ENCODE assay signal across 20 mouse cellular contexts in genomic region chr12:81907741-81908357, GRCm38 (mm10). TPM values are rescaled to one million over a fixed set of nuclear protein-coding genes. Genes with fewer than 3 reads are reported as not detected.
DNase-seq lines count a peak whose midpoint lies in the region; ATAC-seq and TF ChIP-seq lines count a peak whose summit lies in the region.
"Had no signal": no experiment of that assay in that cellular context is flagged by ENCODE, and none has a peak within 500 bp of the region (broad histone marks: within the 10 kb centered on the region; RNA-seq: fewer than 3 reads in every experiment).

No protein-coding gene starts in this region.

- no peak overlapping the region for H3K4me2 ChIP-seq in lung, postnatal 0 days (replicated peaks; ENCODE audit: low read depth, low read length)
- no peak overlapping the region for H3K4me2 ChIP-seq in intestine, embryonic 16.5 days (ENCODE audit: low read depth, low read length)
- H3K4me2 ChIP-seq in kidney, embryonic 14.5 days (replicated peaks; ENCODE audit: low read depth, low read length) = no peak overlapping the region
- H3K4me2 ChIP-seq: embryonic facial prominence, embryonic 12.5 days; forebrain, embryonic 13.5 days; forebrain, embryonic 15.5 days had no signal

- no peak overlapping the region for H3K9ac ChIP-seq in lung, postnatal 0 days (replicated peaks; ENCODE audit: low read depth)
- H3K9ac ChIP-seq in intestine, embryonic 16.5 days (ENCODE audit: low read depth, low read length) = no peak overlapping the region
- H3K9ac ChIP-seq in kidney, embryonic 14.5 days (ENCODE audit: low read depth, low read length) = no peak overlapping the region
- H3K9ac ChIP-seq: embryonic facial prominence, embryonic 12.5 days; forebrain, embryonic 13.5 days; forebrain, embryonic 15.5 days had no signal

- no peak for TF ChIP-seq EP300 in lung, postnatal 0 days (IDR thresholded peaks at IDR 0.05)

- no peaks in the 10 kb centered on the region for H3K4me1 ChIP-seq in lung, postnatal 0 days (ENCODE audit: insufficient read depth, low read depth, low read length)
- peaks cover 4% of the 10 kb centered on the region; the same call in 1 of the 2 replicates for H3K4me1 ChIP-seq in intestine, embryonic 16.5 days (ENCODE audit: control insufficient read depth, insufficient read depth, low read length)
- no peaks in the 10 kb centered on the region for H3K4me1 ChIP-seq in kidney, embryonic 14.5 days (ENCODE audit: control insufficient read depth, insufficient read depth, low read length)
- H3K4me1 ChIP-seq: forebrain, embryonic 13.5 days had no signal

- ATAC-seq in lung, postnatal 0 days = no peak
- ATAC-seq in granulocyte monocyte progenitor cell, adult 5-6 weeks (replicated peaks; ENCODE audit: poor library complexity, severe bottlenecking) = peak; percentile 26; the same call in 1 of the 2 replicates
- ATAC-seq in intestine, embryonic 16.5 days = peak; percentile 69
- peak; percentile 28; the same call in 1 of the 2 replicates for ATAC-seq in megakaryocyte, adult 5-6 weeks (ENCODE audit: poor library complexity, severe bottlenecking)
- no peak for ATAC-seq in kidney, embryonic 14.5 days (ENCODE audit: low FRiP score, low TSS enrichment)
- ATAC-seq in megakaryocyte-erythroid progenitor cell, adult 5-6 weeks (replicated peaks; ENCODE audit: low FRiP score, low TSS enrichment, poor library complexity, severe bottlenecking) = no peak
- ATAC-seq: forebrain, embryonic 13.5 days; forebrain, embryonic 15.5 days had no signal

- no peaks in the 10 kb centered on the region for H3K27me3 ChIP-seq in lung, postnatal 0 days (replicated peaks; ENCODE audit: insufficient read depth, low read length)
- H3K27me3 ChIP-seq in intestine, embryonic 16.5 days (replicated peaks; ENCODE audit: control insufficient read depth, insufficient read depth, low read length) = no peaks in the 10 kb centered on the region
- H3K27me3 ChIP-seq in kidney, embryonic 14.5 days (ENCODE audit: control insufficient read depth, insufficient read depth, low read length) = no peaks in the 10 kb centered on the region
- H3K27me3 ChIP-seq: embryonic facial prominence, embryonic 12.5 days; forebrain, embryonic 13.5 days; forebrain, embryonic 15.5 days had no signal

- no peaks in the 10 kb centered on the region; the same call in 1 of the 2 replicates for H3K36me3 ChIP-seq in lung, postnatal 0 days (ENCODE audit: insufficient read depth, low read length)
- 0 out of 2 replicates have a peak, but pooled peaks cover 2% of the 10 kb centered on the region for H3K36me3 ChIP-seq in intestine, embryonic 16.5 days (ENCODE audit: control insufficient read depth, insufficient read depth, low read length)
- H3K36me3 ChIP-seq in kidney, embryonic 14.5 days (ENCODE audit: control insufficient read depth, insufficient read depth, low read length) = peaks cover 6% of the 10 kb centered on the region; the same call in 1 of the 2 replicates

- H3K4me3 ChIP-seq in lung, postnatal 0 days (ENCODE audit: low read depth, low read length) = no peak overlapping the region
- no peak overlapping the region for H3K4me3 ChIP-seq in intestine, embryonic 16.5 days (ENCODE audit: low read length)
- H3K4me3 ChIP-seq in kidney, embryonic 14.5 days (ENCODE audit: low read length) = no peak overlapping the region
- H3K4me3 ChIP-seq: embryonic facial prominence, embryonic 10.5 days; embryonic facial prominence, embryonic 12.5 days; forebrain, embryonic 13.5 days; forebrain, embryonic 15.5 days had no signal

- TF ChIP-seq CTCF in lung, postnatal 0 days (IDR thresholded peaks at IDR 0.05) = no peak

- DNase-seq in lung, postnatal 0 days (ENCODE audit: low spot score) = peak; percentile 9
- DNase-seq in lung, postnatal 4 days = no peak
- DNase-seq in urinary bladder, adult 18-20 months (ENCODE audit: low spot score in 2 of 2) = no peak
- DNase-seq: adrenal gland, adult 2 months; adrenal gland, postnatal 10 days; adrenal gland, postnatal 25 days; cerebellum, adult 11-12 months; cerebellum, adult 2 months; cerebellum, adult 9-10 months; cerebellum, postnatal 10 days; cerebellum, postnatal 25 days had no signal

- no peaks in the 10 kb centered on the region for H3K9me3 ChIP-seq in lung, postnatal 0 days (ENCODE audit: low read length)
- no peaks in the 10 kb centered on the region for H3K9me3 ChIP-seq in intestine, embryonic 16.5 days (ENCODE audit: control insufficient read depth, low read length)
- no peaks in the 10 kb centered on the region for H3K9me3 ChIP-seq in kidney, embryonic 14.5 days (ENCODE audit: control insufficient read depth, low read length)
- H3K9me3 ChIP-seq: embryonic facial prominence, embryonic 10.5 days; embryonic facial prominence, embryonic 12.5 days; forebrain, embryonic 13.5 days; forebrain, embryonic 15.5 days had no signal

- H3K27ac ChIP-seq in lung, postnatal 0 days (ENCODE audit: low read length) = no peak overlapping the region
- H3K27ac ChIP-seq in intestine, embryonic 16.5 days (ENCODE audit: low read length) = 0 out of 2 replicates have a peak overlapping the region, but pooled peaks have one; percentile 23
- no peak overlapping the region for H3K27ac ChIP-seq in kidney, embryonic 14.5 days (ENCODE audit: low read depth, low read length)
- H3K27ac ChIP-seq: embryonic facial prominence, embryonic 10.5 days; embryonic facial prominence, embryonic 12.5 days; forebrain, embryonic 13.5 days; forebrain, embryonic 15.5 days had no signal

- 67% methylated on average over 4 of the region's 4 CpGs for WGBS in lung, postnatal 0 days
- 46% methylated on average over 4 of the region's 4 CpGs for WGBS in intestine, embryonic 16.5 days
- 36% methylated on average over 4 of the region's 4 CpGs for WGBS in kidney, embryonic 14.5 days

RNA-seq across cellular contexts. Expression of gene Pcnx, which starts 48.0 kb away (rescaled TPM):
- 12.8 and 13.5 TPM in 2 replicates for polyA plus RNA-seq in lung, postnatal 0 days (2015; fragmentation: Nextera tagmentation; extraction: Ambion mirVana)
- total RNA-seq in granulocyte monocyte progenitor cell, adult 5-6 weeks (2014; fragmentation: Nextera tagmentation) = 14.8 and 24.4 TPM in 2 replicates
- total RNA-seq in granulocyte monocyte progenitor cell, adult 5-6 weeks (2017) = 13.9 TPM in 2 replicates
- 6.3 and 10.3 TPM in 2 replicates for polyA plus RNA-seq in intestine, embryonic 16.5 days (2015; fragmentation: Nextera tagmentation; extraction: Ambion mirVana)
- total RNA-seq in megakaryocyte, adult 5-6 weeks (2015) = 33.1 and 40.1 TPM in 2 replicates
- 13.1 and 18.8 TPM in 2 replicates for total RNA-seq in megakaryocyte, adult 5-6 weeks (2017)
- polyA plus RNA-seq in kidney, embryonic 14.5 days (2014; fragmentation: Nextera tagmentation; extraction: Ambion mirVana) = 13.2 and 19.5 TPM in 2 replicates
- 16.3 and 33.8 TPM in 2 replicates for total RNA-seq in megakaryocyte-erythroid progenitor cell, adult 5-6 weeks (2014; fragmentation: Nextera tagmentation)
- 3.9 and 6.4 TPM in 2 replicates for total RNA-seq in megakaryocyte-erythroid progenitor cell, adult 5-6 weeks (2017)

Comparison
In these comparisons a context has a peak if more than half of its experiments do, and no peak if none do; other contexts are left out.
1. ATAC-seq: peak in granulocyte monocyte progenitor cell, adult 5-6 weeks (single experiment), intestine, embryonic 16.5 days (single experiment) and megakaryocyte, adult 5-6 weeks (single experiment); none in lung, postnatal 0 days (single experiment), kidney, embryonic 14.5 days (single experiment) and megakaryocyte-erythroid progenitor cell, adult 5-6 weeks (single experiment).